Mouse (Mus musculus) adrenal gland, adult 8-10 months (tissue): ENCODE data around the gene Chrm4. TPM values are rescaled to one million over a fixed set of nuclear protein-coding genes. Genes with fewer than 3 reads are reported as not detected.

Experiments used
- DNase-seq: peaks from one replicate; pipeline ENCODE4 v3.0.0; 2022
- total RNA-seq, 4 experiments: library from RNA; stranded (reverse); gene quantifications; 2 replicates each; pipeline ENCODE4 v1.2.4; 2022

The Chrm4 gene
- 1 to 10 TPM; 1.0 to 4.2 (median 2.6) TPM for total RNA-seq

GRCm38 (mm10) chr2:91926949-91927348, at the start of gene Chrm4:
Gene Chrm4 (plus strand): TSS chr2:91927249.
- DNase-seq, result no peak

DNA sequence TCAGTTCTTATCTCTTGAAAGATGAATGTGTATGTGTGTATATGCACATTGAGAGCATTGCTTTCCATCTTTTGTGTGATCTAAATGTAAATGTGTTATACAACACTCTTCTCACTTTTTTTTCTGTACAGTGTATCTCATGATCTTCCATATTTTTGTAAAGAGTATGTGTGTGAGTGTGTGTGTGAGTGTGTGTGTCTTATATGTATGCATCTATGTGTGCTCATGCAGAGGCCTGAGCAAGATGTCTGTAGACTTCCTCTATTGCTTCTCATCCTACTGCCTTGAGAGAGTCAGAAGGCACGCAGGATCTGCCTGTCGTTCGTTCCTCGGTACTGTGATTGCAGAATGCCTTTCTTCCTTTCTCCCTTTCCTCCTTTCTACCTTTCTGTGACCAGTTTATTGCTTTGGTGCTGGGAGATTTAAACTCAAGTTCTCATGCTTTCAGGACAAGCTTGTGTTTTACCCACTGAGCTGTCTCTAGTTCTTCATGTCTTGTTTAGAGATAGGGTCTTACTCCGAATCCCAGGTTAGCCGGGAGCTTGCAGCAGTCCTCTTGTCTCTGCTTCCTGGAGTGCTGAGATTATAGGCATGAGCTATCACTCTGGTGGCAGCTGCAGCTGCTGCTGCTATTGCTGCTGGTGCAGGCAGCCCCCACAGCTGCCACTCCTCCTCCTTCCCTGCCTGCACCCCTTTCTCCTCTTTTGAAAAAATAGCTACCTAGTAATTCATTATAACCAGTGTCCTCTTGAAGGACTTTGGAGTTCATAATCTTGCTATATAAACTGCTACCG, 48.5 kb upstream of the Chrm4 start:
- DNase-seq, result no peak

- no peak for DNase-seq
These were observed 43.1 kb upstream of the Chrm4 start for GRCm38 (mm10) chr2:91883961-91884360.

DNA sequence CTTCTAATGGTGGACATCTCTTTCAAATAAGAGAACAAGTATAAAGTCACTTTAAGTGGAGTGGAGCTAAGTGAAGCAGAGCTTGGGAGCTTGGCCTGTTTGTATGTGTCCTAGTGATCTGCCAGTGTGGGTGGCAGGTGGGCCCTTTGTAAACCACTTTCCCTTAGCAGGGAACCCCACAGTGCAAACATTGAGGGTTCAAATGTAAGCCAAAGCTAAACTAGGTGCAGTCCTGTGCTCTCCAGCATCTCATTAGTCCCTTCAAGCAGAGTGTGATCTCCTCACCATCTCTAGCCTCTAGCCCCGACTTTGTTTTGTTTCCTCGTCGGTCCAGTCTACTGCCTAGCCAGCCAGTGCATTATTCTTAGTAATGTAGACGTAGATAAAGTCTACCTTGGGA, 42.4 kb upstream of the Chrm4 start:
- DNase-seq, result no peak

DNA sequence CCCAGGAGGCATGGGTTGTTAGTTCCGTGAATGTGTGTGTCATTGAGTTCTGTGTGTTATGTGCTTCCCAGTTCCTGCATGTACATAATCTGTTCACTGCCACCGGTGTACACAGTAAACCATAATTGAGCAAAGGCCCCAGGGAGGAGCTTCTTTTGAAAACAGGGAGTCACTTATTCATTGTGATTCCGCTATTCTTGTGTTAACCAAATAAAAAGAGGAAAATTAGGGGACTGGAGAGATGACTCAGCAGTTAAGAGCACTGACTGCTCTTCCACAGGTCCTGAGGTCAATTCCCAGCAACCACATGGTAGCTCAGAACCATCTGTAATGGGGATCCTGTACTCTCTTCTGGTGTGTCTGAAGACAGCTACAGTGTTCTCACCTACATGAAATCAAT, 32.3 kb upstream of the Chrm4 start:
- no peak for DNase-seq

DNA sequence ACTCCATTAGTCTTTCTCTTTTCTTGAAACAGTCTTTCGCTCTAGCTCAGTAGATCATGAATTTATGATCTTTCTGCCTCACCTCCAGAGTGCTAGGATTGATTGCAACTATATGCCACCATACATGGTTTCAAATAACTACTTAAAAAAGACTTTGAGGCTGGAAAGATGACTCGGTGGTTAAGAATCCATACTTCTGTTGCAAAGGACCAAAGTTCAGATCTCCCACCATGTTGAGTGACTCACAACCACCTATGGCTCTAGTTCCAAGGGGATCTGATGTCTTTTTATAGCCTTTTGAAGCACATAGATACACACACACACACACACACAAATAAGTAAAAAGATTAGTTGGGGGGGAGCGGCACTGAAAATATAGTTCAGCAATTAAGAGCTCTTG, 31.6 kb upstream of the Chrm4 start:
- no peak for DNase-seq

GRCm38 (mm10) chr2:91897968-91898367, 29.1 kb upstream of the Chrm4 start:
- DNase-seq, result no peak

DNA sequence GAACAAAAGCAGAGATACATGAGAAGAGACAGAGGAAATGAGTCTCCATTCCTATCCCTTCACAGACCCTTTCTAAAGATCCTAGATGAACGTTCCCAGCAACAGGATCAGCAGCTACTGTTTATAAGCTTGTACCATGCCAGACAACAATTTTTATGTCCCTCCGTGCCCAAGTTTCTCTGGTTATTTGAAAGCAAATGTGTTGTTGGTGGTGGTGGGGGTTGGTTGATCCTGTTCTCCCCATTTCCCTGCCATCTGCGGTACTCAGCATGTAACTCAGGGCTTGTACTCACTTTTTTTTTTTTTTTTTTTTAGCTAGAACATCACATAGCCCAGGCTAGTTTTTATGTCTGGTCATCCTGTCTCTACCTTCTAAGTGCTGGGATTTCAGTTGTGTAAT, 27.9 kb upstream of the Chrm4 start:
- no peak for DNase-seq

GRCm38 (mm10) chr2:91900431-91900830, 26.6 kb upstream of the Chrm4 start:
- DNase-seq, result no peak

GRCm38 (mm10) chr2:91902336-91902735, 24.7 kb upstream of the Chrm4 start:
- no peak for DNase-seq

DNA sequence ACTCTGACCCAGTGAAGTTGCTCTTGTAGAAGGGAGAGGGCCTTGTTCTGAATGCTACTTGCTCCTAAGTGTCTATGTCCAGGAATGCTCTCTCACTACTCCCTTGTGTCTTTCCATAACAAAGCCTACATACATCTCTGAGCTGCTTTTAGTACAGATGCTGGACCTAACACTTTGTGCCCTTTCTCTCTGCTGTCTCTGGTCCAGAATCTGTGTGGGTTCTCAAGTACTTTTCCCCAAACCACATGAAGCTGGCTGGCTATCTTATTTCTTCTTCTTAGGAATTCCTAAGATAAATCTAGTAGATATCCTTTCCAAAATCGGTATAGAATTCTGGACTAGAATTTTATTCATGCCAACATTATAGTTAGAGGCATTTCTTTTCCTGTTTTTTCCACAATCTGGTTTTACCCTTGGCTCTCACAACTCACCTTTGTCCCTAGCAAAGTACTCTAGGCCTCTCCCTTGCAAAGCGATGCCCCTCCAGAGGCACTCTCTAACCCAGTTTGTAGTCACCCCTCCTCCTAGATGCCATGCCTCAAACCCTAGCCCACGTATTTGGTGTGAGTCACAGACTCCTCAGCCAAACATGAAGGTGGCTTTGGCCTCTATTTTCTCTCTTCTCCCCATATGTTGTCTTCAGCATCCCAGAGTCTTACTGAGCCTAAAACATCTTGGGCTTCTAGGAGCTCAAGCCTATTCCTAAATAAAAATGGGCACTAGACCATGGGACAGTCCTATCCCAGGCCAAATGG, 23.7 kb upstream of the Chrm4 start:
- no peak for DNase-seq

GRCm38 (mm10) chr2:91904618-91905307, 22.3 kb upstream of the Chrm4 start:
- no peak for DNase-seq

DNA sequence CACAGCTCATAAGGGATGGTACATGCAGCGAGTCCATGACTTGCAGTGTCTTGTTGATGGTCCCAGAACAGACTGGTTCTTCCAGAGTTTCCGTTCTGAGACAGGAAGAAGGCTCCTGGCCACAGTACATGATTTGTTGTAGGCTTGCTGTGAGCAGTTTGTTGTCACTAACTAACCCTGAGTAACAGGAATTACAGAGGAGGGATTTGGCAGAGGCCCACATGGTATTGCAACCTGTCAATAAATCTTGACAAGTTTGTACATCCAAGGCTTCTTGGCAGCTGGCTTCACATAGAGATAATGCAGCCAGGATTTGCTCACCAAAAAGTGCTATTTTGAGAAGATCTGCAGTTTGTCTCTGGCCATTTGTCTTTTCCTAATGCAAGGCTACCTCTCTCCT, 20.9 kb upstream of the Chrm4 start:
- DNase-seq, result peak; percentile 61

DNA sequence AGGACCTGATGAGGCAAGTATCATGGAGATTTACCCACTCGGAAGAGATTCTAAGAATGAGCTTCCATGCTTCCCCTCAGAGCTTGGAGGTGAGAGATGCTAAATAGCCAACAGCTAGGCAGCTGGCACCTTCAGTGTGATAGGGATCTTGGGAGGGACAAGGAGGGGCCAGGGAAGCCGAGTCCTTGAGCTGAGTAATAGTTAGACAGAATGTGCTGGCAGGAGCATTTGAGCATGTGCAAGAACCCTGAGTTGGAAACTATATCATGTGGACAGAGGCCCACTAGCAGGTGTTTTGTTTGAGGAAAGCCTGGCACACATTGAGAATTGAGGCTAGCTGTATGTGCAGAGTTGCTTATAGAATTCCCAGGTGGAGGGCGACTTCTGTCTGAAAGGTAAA, 14.4 kb upstream of the Chrm4 start:
- no peak for DNase-seq

DNA sequence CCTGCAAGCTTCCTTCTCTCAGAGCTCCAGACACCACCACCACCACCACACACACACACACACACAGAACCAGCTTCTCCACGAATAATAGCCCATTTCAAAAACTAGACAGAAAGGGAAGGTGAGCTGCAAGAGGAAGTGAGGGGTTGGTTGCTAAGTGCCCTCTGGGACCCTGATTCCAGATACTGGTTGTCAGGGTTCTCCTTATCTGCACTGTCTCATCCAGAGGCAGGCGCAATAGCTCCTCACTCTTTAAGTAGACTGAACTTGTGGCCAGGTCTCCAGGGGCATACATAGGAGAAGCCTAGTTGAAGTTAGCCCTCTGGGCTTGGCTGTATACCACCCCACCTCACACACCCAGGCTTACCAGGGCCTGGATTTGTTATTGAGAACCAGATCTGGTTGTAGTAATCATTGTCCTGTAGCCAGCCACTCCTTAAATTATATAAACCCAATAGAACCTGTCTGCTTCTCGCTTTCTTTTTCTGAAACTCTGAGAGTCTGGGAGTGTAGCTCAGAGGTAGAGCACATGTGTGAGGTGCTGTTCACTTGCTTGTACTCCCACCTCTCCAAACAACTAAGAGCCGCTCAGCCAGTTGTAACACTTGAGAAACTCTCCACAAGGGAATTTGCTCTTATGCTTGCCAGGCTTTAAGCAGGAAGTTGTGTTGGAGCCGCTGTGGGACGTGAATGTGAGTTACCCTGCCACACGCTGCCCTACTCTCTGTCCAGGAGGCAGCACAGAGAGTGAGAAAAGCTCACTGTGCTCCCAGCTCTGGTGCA, 13.5 kb upstream of the Chrm4 start:
- DNase-seq, result no peak

DNA sequence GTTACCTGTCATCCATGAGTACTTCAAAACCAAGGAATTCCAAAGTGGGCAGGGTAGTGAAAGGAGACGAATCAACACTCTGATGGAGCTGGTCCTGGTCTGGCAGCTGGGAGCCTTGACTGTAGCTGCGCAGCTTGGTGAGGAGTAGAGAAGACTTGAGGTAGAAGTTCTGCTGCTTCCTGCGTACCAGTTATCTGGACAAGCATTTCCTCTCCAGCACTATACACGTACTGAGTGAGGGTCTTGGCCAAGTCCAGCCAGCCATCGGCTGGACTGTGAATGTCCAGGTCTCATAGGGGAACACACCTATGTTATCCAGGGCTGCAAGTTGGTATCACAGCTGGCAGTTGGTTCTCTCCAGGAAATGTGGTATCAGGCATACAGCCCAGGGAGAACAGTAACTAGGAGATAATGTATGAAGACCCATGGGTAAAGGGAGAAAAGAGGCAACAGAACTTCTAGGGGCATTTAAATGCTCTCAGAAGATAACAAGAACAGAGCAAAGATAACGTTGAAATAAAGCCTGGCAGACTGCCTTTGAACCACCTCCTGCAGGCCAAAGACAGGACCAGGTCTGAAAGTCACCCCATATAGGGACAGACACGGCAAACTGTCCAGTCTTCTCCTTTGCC, 10.6 kb upstream of the Chrm4 start:
- no peak for DNase-seq

- DNase-seq, result no peak
These were observed 10.0 kb upstream of the Chrm4 start for GRCm38 (mm10) chr2:91917096-91917495.

DNA sequence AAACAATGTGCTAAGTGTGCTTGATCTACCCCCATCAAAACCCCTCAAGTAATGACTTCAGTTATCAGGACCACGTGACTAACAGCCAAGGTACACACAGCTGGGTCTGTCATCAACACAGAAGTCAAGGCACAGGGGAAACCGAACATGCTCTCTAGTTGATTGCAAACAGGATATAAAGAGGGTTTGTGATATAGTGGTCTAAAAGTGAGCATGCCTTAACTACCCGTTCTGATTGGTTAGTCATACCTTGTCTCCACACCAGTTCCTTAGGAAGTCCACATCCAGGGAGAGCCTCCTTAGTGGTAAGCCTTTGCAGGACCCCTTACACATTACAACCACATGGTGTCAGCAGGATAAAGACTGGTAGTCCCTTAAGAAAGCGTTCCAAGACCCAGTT, 6.9 kb upstream of the Chrm4 start:
- no peak for DNase-seq

- peak; percentile 73 for DNase-seq
These were observed 5.8 kb upstream of the Chrm4 start for GRCm38 (mm10) chr2:91921181-91921789.

GRCm38 (mm10) chr2:91921790-91922570, 5.1 kb upstream of the Chrm4 start:
- DNase-seq, result peak; percentile 47
